Mouse (Mus musculus): ENCODE measurements at regions not wholly inside any gene's neighbourhood (a gene's known extent, or its start where the extent isn't known, plus 50 kb on each side); places are given as distances from the start of the nearest gene placed in this dataset.
"Not testable (repeated sequence)": the region's sequence is repeated elsewhere in the genome, so short reads cannot be mapped to it uniquely, and the experiment has no call there.

DNA sequence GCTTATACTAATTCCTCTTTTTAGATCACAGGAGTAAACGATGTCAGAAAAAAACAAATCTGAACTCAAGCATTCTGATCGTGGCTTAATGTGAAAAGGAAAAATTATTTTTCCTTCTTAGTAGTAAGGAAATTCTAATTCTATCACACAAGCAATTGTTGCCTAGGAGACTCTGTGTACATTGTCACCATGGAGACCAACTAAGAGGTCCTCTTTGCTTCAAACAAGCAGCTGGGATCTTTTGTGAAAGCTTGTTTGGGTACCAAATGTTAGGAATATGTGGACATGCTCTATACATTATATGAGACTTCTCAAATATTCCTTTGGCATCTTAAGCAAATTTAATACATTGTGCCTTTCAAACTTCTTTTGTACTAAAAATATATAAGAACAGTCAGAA lies 345.9 kb upstream of the Atp10a start:
- no peak for DNase-seq (ENCODE audit: low spot score in 2 of 2)

- DNase-seq (ENCODE audit: low spot score in 2 of 2) = no peak
Measured at GRCm38 (mm10) chr7:58322381-58322780, 333.6 kb upstream of the Atp10a start.

DNA sequence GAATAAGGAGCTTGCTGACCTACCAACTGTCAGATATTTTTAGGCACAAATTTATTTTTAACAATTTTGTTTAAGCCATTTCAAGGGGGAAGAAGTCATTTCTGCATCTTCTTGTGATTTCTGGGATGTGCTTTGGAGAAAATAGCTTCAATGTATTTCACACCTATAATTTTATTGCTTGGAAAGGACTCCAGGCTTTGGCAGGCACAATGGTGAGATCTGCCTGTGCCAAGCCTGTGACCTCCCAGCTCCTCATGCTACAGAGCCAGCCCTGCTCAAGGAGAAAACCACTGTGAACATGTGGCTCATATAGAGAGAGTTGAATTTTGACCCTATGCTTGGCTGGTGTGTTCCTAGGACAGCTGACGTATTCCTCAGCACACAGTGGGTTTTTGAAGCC lies 288.6 kb upstream of the Atp10a start:
- DNase-seq (ENCODE audit: low spot score in 2 of 2) = no peak

DNA sequence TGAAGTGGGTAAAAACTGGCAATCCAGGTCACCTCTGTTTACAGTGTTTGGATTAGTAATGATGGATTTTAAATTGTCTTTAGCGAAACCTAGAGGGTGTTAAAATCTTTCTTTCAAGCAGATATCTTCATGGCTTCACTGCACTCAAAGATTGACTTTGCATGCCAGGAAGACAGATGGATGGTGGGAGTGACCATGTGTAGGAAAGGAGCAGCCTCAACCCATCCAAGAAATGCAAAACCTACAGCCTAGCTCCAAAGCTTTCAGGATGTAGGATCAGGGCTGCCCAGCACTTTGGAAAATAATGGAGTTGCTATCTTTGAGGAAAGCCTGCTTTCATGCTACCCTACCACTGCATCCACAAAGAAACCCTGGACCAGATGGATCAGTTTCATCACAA lies 272.6 kb upstream of the Atp10a start:
- DNase-seq (ENCODE audit: low spot score in 2 of 2) = no peak

DNA sequence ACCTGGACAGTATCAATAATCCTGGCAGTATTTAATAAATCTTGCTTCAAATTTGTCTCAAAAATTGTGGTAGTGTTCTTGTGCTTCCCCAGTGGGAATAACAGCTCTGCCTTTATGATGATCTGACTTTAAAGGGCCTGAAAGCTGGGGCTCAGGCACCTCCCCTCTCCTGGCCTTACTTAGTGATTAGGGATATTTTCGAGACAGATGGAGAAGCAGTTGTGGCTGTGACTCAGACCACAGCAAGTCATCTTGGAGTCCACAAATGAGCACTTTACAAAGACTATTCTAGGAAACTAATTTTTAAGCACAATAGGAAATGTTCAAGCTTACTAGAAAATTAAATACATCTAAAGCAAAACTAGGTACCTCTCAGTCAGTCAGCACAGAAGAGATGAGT lies 267.6 kb upstream of the Atp10a start:
- no peak for DNase-seq (ENCODE audit: low spot score in 2 of 2)

DNA sequence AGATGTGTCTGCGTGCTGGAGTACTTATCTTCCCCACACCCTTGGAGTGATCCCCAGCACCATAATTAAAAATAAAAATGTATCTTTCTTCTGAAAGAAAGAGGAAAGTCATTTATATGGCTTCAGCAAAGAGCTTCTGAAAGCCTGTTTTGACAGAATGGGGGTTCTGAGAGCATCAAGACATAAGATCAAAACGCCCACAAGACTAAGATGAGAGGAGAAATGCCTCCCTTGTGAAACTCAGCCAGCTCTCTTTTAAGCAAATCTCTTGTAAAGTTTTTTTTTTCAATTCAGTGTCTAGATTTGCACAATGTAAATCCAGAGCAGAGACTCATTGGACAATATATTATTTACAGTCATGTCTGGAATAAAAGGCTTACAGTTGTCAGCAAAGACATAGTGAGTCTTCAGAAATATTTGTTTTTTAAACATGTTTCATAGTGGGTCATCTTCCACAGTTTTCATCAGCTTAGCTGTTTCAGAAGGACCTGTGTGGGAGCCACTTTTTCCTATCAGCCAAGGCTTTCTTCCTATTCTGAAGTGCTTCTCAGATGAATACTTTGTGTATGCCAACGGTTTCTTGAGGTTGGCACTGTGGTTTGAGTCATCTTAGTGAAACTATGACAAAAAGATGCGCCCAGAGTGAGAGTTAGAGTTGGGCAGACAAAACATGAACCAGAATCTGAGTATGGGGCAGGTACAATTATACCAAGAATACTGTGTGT lies 263.4 kb upstream of the Atp10a start:
- DNase-seq (ENCODE audit: low spot score in 2 of 2) = no peak

GRCm38 (mm10) chr7:58397992-58398391 lies 258.0 kb upstream of the Atp10a start:
- DNase-seq (ENCODE audit: low spot score in 2 of 2) = no peak

- DNase-seq (ENCODE audit: low spot score in 2 of 2) = no peak
Measured at GRCm38 (mm10) chr7:58398558-58399144, 257.3 kb upstream of the Atp10a start.

DNA sequence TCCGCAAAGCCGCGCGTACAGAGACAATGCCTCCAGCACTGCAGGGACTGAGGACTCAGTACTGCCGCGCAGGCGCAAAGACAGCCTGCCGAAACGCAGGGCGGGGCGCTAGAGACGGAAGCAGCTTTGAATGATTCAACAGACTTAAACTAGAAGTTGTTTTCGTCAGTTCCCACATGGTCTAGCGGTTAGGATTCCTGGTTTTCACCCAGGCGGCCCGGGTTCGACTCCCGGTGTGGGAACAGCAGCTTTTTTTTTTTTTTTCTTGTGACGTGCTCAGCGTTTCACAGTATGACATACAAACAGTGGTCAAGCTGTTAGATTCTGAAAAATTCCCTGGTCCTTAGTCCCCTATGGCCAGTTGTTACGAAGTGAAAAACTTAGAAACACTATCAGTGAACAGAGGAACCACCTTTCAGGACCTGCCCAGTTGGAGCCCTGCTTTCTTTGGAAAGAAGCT lies 256.8 kb upstream of the Atp10a start:
- peak; percentile 74 to 83 for DNase-seq (ENCODE audit: low spot score in 2 of 2)

GRCm38 (mm10) chr7:58399651-58400050 lies 256.3 kb upstream of the Atp10a start:
- no peak for DNase-seq (ENCODE audit: low spot score in 2 of 2)

DNA sequence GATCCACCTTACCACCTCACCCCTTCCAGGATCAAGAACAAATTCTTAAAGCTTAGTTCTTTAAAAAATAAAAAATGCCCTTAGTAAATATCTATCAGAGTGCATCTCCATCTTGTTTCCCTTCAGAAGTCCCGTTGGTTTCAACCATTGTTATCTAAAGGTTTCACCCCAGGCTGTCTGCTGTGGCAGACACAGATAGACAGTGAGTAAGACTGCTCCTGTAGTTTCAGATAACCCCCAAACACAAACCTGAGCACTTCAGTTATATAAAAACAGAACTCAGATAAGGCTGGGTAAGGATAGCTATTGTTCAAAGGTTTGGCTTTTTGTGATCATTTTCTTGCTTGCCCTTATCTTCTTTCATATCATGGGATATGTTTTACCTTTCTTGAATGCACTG lies 255.4 kb upstream of the Atp10a start:
- no peak for DNase-seq (ENCODE audit: low spot score in 2 of 2)

DNA sequence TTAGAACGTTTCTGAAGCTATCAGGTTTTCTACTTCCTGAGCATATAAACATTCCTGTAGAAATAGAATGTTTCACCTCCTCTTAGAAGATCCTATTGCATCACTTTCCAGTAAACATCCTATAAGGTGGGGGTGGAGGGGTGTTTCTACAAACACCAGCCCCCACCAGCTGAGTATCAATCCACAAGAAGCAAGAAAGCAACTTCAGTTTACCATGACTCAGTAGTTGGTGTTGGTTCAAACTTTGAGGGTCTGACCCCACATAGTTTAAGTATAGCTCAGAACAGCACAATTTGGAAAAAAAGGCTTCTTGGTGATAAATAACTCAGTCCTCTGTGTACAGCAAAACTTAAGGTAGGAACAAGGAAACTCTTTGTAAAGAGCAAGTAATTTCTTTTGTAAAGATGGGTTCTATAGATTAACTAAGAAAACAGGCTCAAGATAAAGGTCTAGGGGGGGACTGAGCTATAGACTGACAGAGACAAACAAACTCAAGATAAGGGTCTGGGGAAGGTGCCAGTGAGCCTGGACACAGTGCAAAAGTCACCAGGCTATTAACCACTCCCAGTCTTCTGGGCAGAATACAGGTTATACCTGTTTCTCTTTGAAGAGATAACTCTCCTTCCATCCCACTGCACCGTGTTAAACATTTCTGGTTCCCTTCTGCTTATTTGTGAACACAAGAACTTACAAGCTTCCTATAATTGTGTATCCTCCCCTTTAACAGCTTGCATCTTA lies 218.9 kb upstream of the Atp10a start:
- DNase-seq (ENCODE audit: low spot score in 2 of 2) = no peak

GRCm38 (mm10) chr7:58442535-58443184 lies 213.3 kb upstream of the Atp10a start:
- DNase-seq (ENCODE audit: low spot score in 2 of 2) = no peak

GRCm38 (mm10) chr7:58443297-58443696 lies 212.7 kb upstream of the Atp10a start:
- no peak for DNase-seq (ENCODE audit: low spot score in 2 of 2)

- no peak for DNase-seq (ENCODE audit: low spot score in 2 of 2)
Measured at GRCm38 (mm10) chr7:58445781-58446180, 210.2 kb upstream of the Atp10a start.

DNA sequence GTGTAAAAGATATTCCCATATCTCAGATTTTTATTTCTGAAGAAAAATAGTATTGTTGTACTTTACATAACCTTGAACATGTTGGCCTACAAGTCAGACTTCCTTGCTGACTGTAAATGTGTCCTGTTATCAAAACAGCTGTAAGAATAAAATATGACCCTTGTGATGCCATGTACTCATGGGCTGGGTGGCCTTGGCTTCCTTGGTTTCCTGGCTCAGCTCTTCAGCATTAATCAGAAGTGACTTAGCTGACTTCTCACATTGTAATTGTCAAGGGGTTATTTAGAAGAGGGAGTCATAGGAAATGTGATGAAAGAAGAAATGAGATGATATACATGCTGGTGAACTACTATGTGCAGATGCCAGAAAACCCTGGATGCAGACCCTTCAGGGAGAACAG lies 209.7 kb upstream of the Atp10a start:
- no peak for DNase-seq (ENCODE audit: low spot score in 2 of 2)

DNA sequence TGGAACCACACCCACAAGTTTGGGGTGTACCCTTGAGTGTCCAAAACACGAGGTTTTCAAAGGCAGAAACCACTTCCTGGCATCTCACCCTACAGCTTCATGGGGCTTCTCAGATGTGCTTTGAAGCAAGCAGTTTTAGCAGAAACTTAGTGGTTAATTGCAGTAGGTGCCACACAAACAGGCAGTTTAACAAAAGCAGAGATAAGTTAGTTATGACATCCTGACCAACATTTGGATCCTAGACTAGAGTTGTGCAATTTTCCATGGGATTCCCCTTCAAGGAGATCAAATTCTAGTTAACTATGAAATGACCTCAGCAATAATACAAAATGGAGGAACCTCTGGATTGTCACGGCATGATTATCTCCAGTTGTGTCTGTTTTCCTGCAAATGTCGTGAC lies 207.2 kb upstream of the Atp10a start:
- no peak for DNase-seq (ENCODE audit: low spot score in 2 of 2)

DNA sequence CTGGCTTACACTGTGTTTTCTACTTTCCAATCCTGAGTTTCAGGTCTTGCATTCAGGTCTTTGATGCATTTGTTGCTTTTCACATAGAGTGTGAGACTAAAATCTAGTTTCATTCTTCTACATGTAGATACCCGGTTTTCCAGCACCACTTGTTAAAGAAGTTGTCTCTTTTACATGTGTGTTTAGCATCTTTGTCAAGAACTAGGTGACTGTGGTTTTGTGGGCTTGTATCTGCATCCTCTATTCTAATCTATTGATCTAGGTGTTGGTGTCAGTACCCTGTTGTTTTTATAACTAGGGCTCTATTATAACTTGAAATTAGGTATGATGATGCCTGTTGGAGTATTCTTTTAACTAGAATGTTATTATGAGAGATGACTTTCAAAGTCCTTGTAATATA lies 204.0 kb upstream of the Atp10a start:
- no peak for DNase-seq (ENCODE audit: low spot score in 2 of 2)

DNA sequence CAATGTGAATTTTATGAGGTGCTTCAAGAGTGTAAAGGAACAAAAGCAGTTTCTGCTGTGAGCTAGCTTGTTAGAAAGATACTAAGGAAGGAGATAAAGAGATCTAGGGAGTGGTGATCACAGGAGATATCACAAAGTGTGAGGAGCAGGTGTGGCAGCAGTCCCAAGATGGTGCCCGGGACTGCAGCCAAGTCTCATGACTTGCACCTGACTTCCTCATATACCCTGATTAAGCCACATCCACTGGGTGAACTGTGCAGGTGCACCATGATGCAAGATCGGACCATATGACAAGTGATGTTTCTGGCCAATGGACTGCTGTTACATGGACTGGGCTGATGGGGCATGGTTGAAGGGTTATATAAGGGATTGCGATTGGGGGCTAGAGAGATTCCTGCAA lies 197.8 kb upstream of the Atp10a start:
- DNase-seq (ENCODE audit: low spot score in 2 of 2) = not testable (repeated sequence)

- no peak for DNase-seq (ENCODE audit: low spot score in 2 of 2)
Measured at GRCm38 (mm10) chr7:58460939-58461338, 195.0 kb upstream of the Atp10a start.

DNA sequence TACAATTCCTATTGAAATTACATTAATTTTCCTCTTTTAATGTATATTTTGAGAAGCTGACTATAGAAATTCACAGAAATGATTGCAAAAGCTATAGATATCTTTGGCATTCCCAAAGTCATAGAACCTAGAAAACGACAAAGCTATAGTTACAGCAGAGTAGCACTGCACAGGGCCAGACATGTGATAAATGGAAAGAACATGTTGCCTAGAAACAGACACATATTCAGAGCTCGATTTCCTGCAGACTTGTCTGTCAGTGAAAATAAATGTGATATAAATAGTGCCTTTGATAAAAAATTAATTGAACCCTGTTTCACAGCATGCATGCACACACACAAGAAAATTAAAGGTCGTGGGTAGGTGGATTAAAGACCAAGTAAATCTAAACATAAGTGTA lies 182.8 kb upstream of the Atp10a start:
- DNase-seq (ENCODE audit: low spot score in 2 of 2) = no peak

- no peak for DNase-seq (ENCODE audit: low spot score in 2 of 2)
Measured at GRCm38 (mm10) chr7:58475139-58475538, 180.8 kb upstream of the Atp10a start.

Measured in adrenal gland, postnatal 4 days (tissue).